Mouse (Mus musculus): ENCODE measurements around the gene B230217C12Rik. TPM values are rescaled to one million over a fixed set of nuclear protein-coding genes. Genes with fewer than 3 reads are reported as not detected.

The B230217C12Rik gene
- total RNA-seq, 2 experiments from 2014 or later = 44.2 to 49.6 TPM

- no peak for DNase-seq (ENCODE audit: low spot score in 2 of 2)
Measured at GRCm38 (mm10) chr11:97808621-97809234, 31.9 kb upstream of the B230217C12Rik start.

- no peak for DNase-seq (ENCODE audit: low spot score in 2 of 2)
Measured at GRCm38 (mm10) chr11:97809235-97810121, 31.1 kb upstream of the B230217C12Rik start.

- no peak for DNase-seq (ENCODE audit: low spot score in 2 of 2)
Measured at GRCm38 (mm10) chr11:97810356-97810755, 30.2 kb upstream of the B230217C12Rik start.

- no peak for DNase-seq (ENCODE audit: low spot score in 2 of 2)
Measured at GRCm38 (mm10) chr11:97810970-97811369, 29.6 kb upstream of the B230217C12Rik start.

GRCm38 (mm10) chr11:97811569-97812362 lies 28.8 kb upstream of the B230217C12Rik start:
- no peak for DNase-seq (ENCODE audit: low spot score in 2 of 2)

GRCm38 (mm10) chr11:97812491-97812921 lies 28.1 kb upstream of the B230217C12Rik start:
- DNase-seq (ENCODE audit: low spot score in 2 of 2) = peak in 1 of 2 experiments; percentile 63

- DNase-seq (ENCODE audit: low spot score in 2 of 2) = no peak
Measured at GRCm38 (mm10) chr11:97813085-97813484, 27.5 kb upstream of the B230217C12Rik start.

GRCm38 (mm10) chr11:97813746-97814515 lies 26.6 kb upstream of the B230217C12Rik start:
- no peak for DNase-seq (ENCODE audit: low spot score in 2 of 2)

GRCm38 (mm10) chr11:97815736-97816135 lies 24.8 kb upstream of the B230217C12Rik start:
- DNase-seq (ENCODE audit: low spot score in 2 of 2) = no peak

GRCm38 (mm10) chr11:97816176-97816575 lies 24.4 kb upstream of the B230217C12Rik start:
- DNase-seq (ENCODE audit: low spot score in 2 of 2) = no peak

GRCm38 (mm10) chr11:97816916-97817315 lies 23.7 kb upstream of the B230217C12Rik start:
- DNase-seq (ENCODE audit: low spot score in 2 of 2) = no peak

- no peak for DNase-seq (ENCODE audit: low spot score in 2 of 2)
Measured at GRCm38 (mm10) chr11:97817379-97817778, 23.2 kb upstream of the B230217C12Rik start.

GRCm38 (mm10) chr11:97818003-97818402 lies 22.6 kb upstream of the B230217C12Rik start:
- no peak for DNase-seq (ENCODE audit: low spot score in 2 of 2)

- no peak for DNase-seq (ENCODE audit: low spot score in 2 of 2)
Measured at GRCm38 (mm10) chr11:97818571-97818970, 22.0 kb upstream of the B230217C12Rik start.

GRCm38 (mm10) chr11:97819102-97819501 lies 21.5 kb upstream of the B230217C12Rik start:
- no peak for DNase-seq (ENCODE audit: low spot score in 2 of 2)

- DNase-seq (ENCODE audit: low spot score in 2 of 2) = no peak
Measured at GRCm38 (mm10) chr11:97819923-97820322, 20.7 kb upstream of the B230217C12Rik start.

GRCm38 (mm10) chr11:97820840-97821239 lies 19.7 kb upstream of the B230217C12Rik start:
- DNase-seq (ENCODE audit: low spot score in 2 of 2) = no peak

- DNase-seq (ENCODE audit: low spot score in 2 of 2) = no peak
Measured at GRCm38 (mm10) chr11:97821401-97822064, 19.0 kb upstream of the B230217C12Rik start.

GRCm38 (mm10) chr11:97822840-97823603 lies 17.6 kb upstream of the B230217C12Rik start:
- DNase-seq (ENCODE audit: low spot score in 2 of 2) = no peak

Data from layer of hippocampus, postnatal 14 days (tissue).